25 mouse cellular contexts compared by ENCODE assay signal in genomic region chr12:97978668-97979067, GRCm38 (mm10).
DNase-seq lines count a peak whose midpoint lies in the region; ATAC-seq lines count a peak whose summit lies in the region.
"Had no signal": no experiment of that assay in that cellular context is flagged by ENCODE, and none has a peak within 500 bp of the region (broad histone marks: within the 10 kb centered on the region; RNA-seq: fewer than 3 reads in every experiment).

No protein-coding gene starts in this region.

- H3K36me3 ChIP-seq in hindbrain, embryonic 14.5 days (replicated peaks; ENCODE audit: control insufficient read depth, insufficient read depth) = no peaks in the 10 kb centered on the region
- H3K36me3 ChIP-seq in hindbrain, embryonic 10.5 days = no peaks in the 10 kb centered on the region
- no peaks in the 10 kb centered on the region for H3K36me3 ChIP-seq in forebrain, embryonic 11.5 days (ENCODE audit: control insufficient read depth, insufficient read depth, low read length)
- no peaks in the 10 kb centered on the region for H3K36me3 ChIP-seq in forebrain, embryonic 16.5 days (ENCODE audit: control insufficient read depth, insufficient read depth)
- H3K36me3 ChIP-seq: embryonic facial prominence, embryonic 10.5 days; embryonic facial prominence, embryonic 15.5 days; heart, embryonic 15.5 days; hindbrain, embryonic 15.5 days; intestine, embryonic 15.5 days; liver, embryonic 12.5 days had no signal

- H3K27me3 ChIP-seq in hindbrain, embryonic 14.5 days (ENCODE audit: control insufficient read depth, insufficient read depth, low read length) = no peaks in the 10 kb centered on the region
- no peaks in the 10 kb centered on the region for H3K27me3 ChIP-seq in hindbrain, embryonic 10.5 days (ENCODE audit: insufficient read depth, poor library complexity, severe bottlenecking)
- H3K27me3 ChIP-seq in forebrain, embryonic 11.5 days (ENCODE audit: control insufficient read depth, insufficient read depth, low read length) = no peaks in the 10 kb centered on the region
- H3K27me3 ChIP-seq in forebrain, embryonic 16.5 days (replicated peaks; ENCODE audit: control insufficient read depth, insufficient read depth, low read length) = no peaks in the 10 kb centered on the region
- H3K27me3 ChIP-seq: embryonic facial prominence, embryonic 15.5 days; heart, embryonic 15.5 days; hindbrain, embryonic 15.5 days; intestine, embryonic 15.5 days; liver, embryonic 12.5 days; megakaryocyte, embryonic 14.5 days; Patski had no signal

- no peak overlapping the region for H3K4me2 ChIP-seq in hindbrain, embryonic 14.5 days (replicated peaks)
- H3K4me2 ChIP-seq in forebrain, embryonic 11.5 days (ENCODE audit: low read depth, low read length, severe bottlenecking) = no peak overlapping the region
- H3K4me2 ChIP-seq in forebrain, embryonic 16.5 days (ENCODE audit: low read length) = peak overlapping the region; percentile 1; the same call in 1 of the 2 replicates
- H3K4me2 ChIP-seq: embryonic facial prominence, embryonic 15.5 days; heart, embryonic 15.5 days; hindbrain, embryonic 15.5 days; intestine, embryonic 15.5 days; liver, embryonic 12.5 days had no signal

- ATAC-seq in hindbrain, embryonic 14.5 days (ENCODE audit: low FRiP score) = no peak
- ATAC-seq in forebrain, embryonic 11.5 days (replicated peaks; ENCODE audit: low FRiP score) = 0 out of 2 replicates have a peak, but pooled peaks have one; percentile 17
- ATAC-seq in forebrain, embryonic 16.5 days = peak; percentile 60
- ATAC-seq: intestine, embryonic 15.5 days; liver, embryonic 12.5 days; liver, postnatal 0 days; Patski had no signal

- no peak for DNase-seq in hindbrain, embryonic 14.5 days (ENCODE audit: low spot score)
- DNase-seq in hindbrain, embryonic 10.5 days (ENCODE audit: low spot score) = no peak
- peak; percentile 3 for DNase-seq in brain, adult 2 months (ENCODE audit: low read depth, low spot score)
- DNase-seq in forebrain, embryonic 11.5 days (ENCODE audit: low spot score) = no peak
- no peak for DNase-seq in gastrocnemius, postnatal 25 days
- no peak for DNase-seq in layer of hippocampus, adult 18-20 months (ENCODE audit: low spot score in 2 of 2)
- DNase-seq: adrenal gland, postnatal 10 days; cerebellum, adult 18-20 months; gastrocnemius, adult 2 months; kidney, adult 2 months; layer of hippocampus, adult 9-11 months; liver, postnatal 0 days; lung, postnatal 36 days; thymus, adult 2 months; thymus, postnatal 36 days had no signal

- H3K27ac ChIP-seq in hindbrain, embryonic 14.5 days = 0 out of 2 replicates have a peak overlapping the region, but pooled peaks have one; percentile 20
- H3K27ac ChIP-seq in hindbrain, embryonic 10.5 days = no peak overlapping the region
- H3K27ac ChIP-seq in forebrain, embryonic 11.5 days (ENCODE audit: low read depth, low read length) = no peak overlapping the region
- H3K27ac ChIP-seq in forebrain, embryonic 16.5 days (ENCODE audit: low read length) = peak overlapping the region; percentile 67
- H3K27ac ChIP-seq: embryonic facial prominence, embryonic 10.5 days; embryonic facial prominence, embryonic 15.5 days; gastrocnemius, adult 2 months; heart, embryonic 15.5 days; hindbrain, embryonic 15.5 days; intestine, embryonic 15.5 days; kidney, postnatal 0 days; liver, embryonic 12.5 days had no signal

- H3K4me1 ChIP-seq in hindbrain, embryonic 14.5 days (replicated peaks; ENCODE audit: control insufficient read depth, insufficient read depth, low read length) = 0 out of 2 replicates have a peak, but pooled peaks cover 6% of the 10 kb centered on the region
- H3K4me1 ChIP-seq in hindbrain, embryonic 10.5 days (replicated peaks) = peaks cover 9% of the 10 kb centered on the region; the same call in 1 of the 2 replicates
- H3K4me1 ChIP-seq in forebrain, embryonic 11.5 days (replicated peaks; ENCODE audit: control insufficient read depth, insufficient read depth, low read length) = no peaks in the 10 kb centered on the region
- H3K4me1 ChIP-seq in forebrain, embryonic 16.5 days (replicated peaks; ENCODE audit: control insufficient read depth, insufficient read depth, low read length) = peaks cover 15% of the 10 kb centered on the region
- H3K4me1 ChIP-seq: embryonic facial prominence, embryonic 15.5 days; heart, embryonic 15.5 days; hindbrain, embryonic 15.5 days; intestine, embryonic 15.5 days; liver, embryonic 12.5 days; megakaryocyte, embryonic 14.5 days had no signal

- no peaks in the 10 kb centered on the region for H3K9me3 ChIP-seq in hindbrain, embryonic 14.5 days (ENCODE audit: control insufficient read depth, low read length)
- no peaks in the 10 kb centered on the region for H3K9me3 ChIP-seq in hindbrain, embryonic 10.5 days
- no peaks in the 10 kb centered on the region for H3K9me3 ChIP-seq in forebrain, embryonic 11.5 days (ENCODE audit: control insufficient read depth, low read length)
- H3K9me3 ChIP-seq in forebrain, embryonic 16.5 days (ENCODE audit: control insufficient read depth, low read length) = no peaks in the 10 kb centered on the region
- H3K9me3 ChIP-seq: embryonic facial prominence, embryonic 10.5 days; embryonic facial prominence, embryonic 15.5 days; heart, embryonic 15.5 days; hindbrain, embryonic 15.5 days; intestine, embryonic 15.5 days; liver, embryonic 12.5 days had no signal

- 69% methylated on average over 3 of the region's 3 CpGs for WGBS in hindbrain, embryonic 14.5 days
- 81% methylated on average over 3 of the region's 3 CpGs for WGBS in hindbrain, embryonic 10.5 days
- 71% methylated on average over 3 of the region's 3 CpGs for WGBS in forebrain, embryonic 11.5 days
- WGBS in forebrain, embryonic 16.5 days = 39% methylated on average over 3 of the region's 3 CpGs

- no peak overlapping the region for H3K4me3 ChIP-seq in hindbrain, embryonic 14.5 days (replicated peaks; ENCODE audit: low read length)
- H3K4me3 ChIP-seq in hindbrain, embryonic 10.5 days = no peak overlapping the region
- no peak overlapping the region for H3K4me3 ChIP-seq in forebrain, embryonic 11.5 days (ENCODE audit: low read depth, low read length)
- H3K4me3 ChIP-seq in forebrain, embryonic 16.5 days (replicated peaks; ENCODE audit: low read length) = no peak overlapping the region
- H3K4me3 ChIP-seq: embryonic facial prominence, embryonic 10.5 days; embryonic facial prominence, embryonic 15.5 days; gastrocnemius, adult 2 months; heart, embryonic 15.5 days; hindbrain, embryonic 15.5 days; intestine, embryonic 15.5 days; liver, embryonic 12.5 days; megakaryocyte, embryonic 14.5 days had no signal

- no peak overlapping the region for H3K9ac ChIP-seq in hindbrain, embryonic 14.5 days
- no peak overlapping the region for H3K9ac ChIP-seq in forebrain, embryonic 11.5 days (ENCODE audit: low read length)
- no peak overlapping the region for H3K9ac ChIP-seq in forebrain, embryonic 16.5 days (replicated peaks; ENCODE audit: low read depth, low read length)
- H3K9ac ChIP-seq: embryonic facial prominence, embryonic 15.5 days; heart, embryonic 15.5 days; hindbrain, embryonic 15.5 days; intestine, embryonic 15.5 days; liver, embryonic 12.5 days; liver, postnatal 0 days had no signal

Comparison
In these comparisons a context has a peak if more than half of its experiments do, and no peak if none do; other contexts are left out.
1. H3K27ac ChIP-seq: peak in hindbrain, embryonic 14.5 days (single experiment) and forebrain, embryonic 16.5 days (single experiment); none in hindbrain, embryonic 10.5 days (single experiment) and forebrain, embryonic 11.5 days (single experiment).